Comparison of ENCODE assay signal across 8 mouse cellular contexts in genomic region chr2:6726071-6726470, GRCm38 (mm10).
DNase-seq lines count a peak whose midpoint lies in the region; ATAC-seq and TF ChIP-seq lines count a peak whose summit lies in the region.

No protein-coding gene starts in this region.

- intact Hi-C loops in heart, adult 2 months (cut with DNase I), result no loop called here

- peak in 1 of 2 experiments; percentile 36 for DNase-seq in heart, adult 2 months
- peak; percentile 48 for DNase-seq in retina, postnatal 1 day
- DNase-seq in retina, embryonic 14.5 days (ENCODE audit: low spot score), result no peak
- peak; percentile 60 for DNase-seq in cerebellum, adult 9-10 months
- no peak for DNase-seq in thymus, postnatal 0 days (ENCODE audit: low spot score)
- no peak for DNase-seq in embryonic facial prominence, embryonic 10.5 days (ENCODE audit: low spot score)

- no peaks in the 10 kb centered on the region; the same call in 1 of the 2 replicates for H3K79me2 ChIP-seq in heart, adult 2 months (replicated peaks; ENCODE audit: control insufficient read depth, insufficient read depth, low read length)

- 49% methylated on average over 8 of the region's 8 CpGs for WGBS in heart, adult 2 months
- WGBS in heart, embryonic 11.5 days (ENCODE audit: insufficient replicate concordance), result 68% methylated on average over 8 of the region's 8 CpGs
- 82% methylated on average over 8 of the region's 8 CpGs for WGBS in embryonic facial prominence, embryonic 10.5 days

- TF ChIP-seq EP300 in heart, adult 2 months (IDR thresholded peaks at IDR 0.05; ENCODE audit: insufficient read depth, low read depth, low read length), result 0 out of 2 replicates have a peak, but pooled peaks have one; percentile 38

- peak; percentile 57 for TF ChIP-seq CTCF in heart, adult 2 months (IDR thresholded peaks at IDR 0.05)

- TF ChIP-seq POLR2A in heart, adult 2 months (IDR thresholded peaks at IDR 0.05; ENCODE audit: insufficient read depth, low read depth, low read length), result no peak

- no peak overlapping the region for H3K27ac ChIP-seq in heart, adult 2 months
- no peak overlapping the region for H3K27ac ChIP-seq in heart, embryonic 11.5 days (ENCODE audit: low read depth, low read length)
- H3K27ac ChIP-seq in embryonic facial prominence, embryonic 10.5 days (replicated peaks), result no peak overlapping the region

- peaks cover 6% of the 10 kb centered on the region for H3K4me1 ChIP-seq in heart, adult 2 months (ENCODE audit: control insufficient read depth, insufficient read depth, low read length)
- H3K4me1 ChIP-seq in heart, embryonic 11.5 days (ENCODE audit: control insufficient read depth, insufficient read depth, low read length), result peaks cover 24% of the 10 kb centered on the region
- H3K4me1 ChIP-seq in megakaryocyte, embryonic 14.5 days, result peaks cover 66% of the 10 kb centered on the region
- peaks cover 20% of the 10 kb centered on the region for H3K4me1 ChIP-seq in embryonic facial prominence, embryonic 10.5 days

- ATAC-seq in heart, embryonic 11.5 days (replicated peaks; ENCODE audit: insufficient number of reproducible peaks, low FRiP score, low TSS enrichment), result no peak

- H3K9ac ChIP-seq in heart, adult 2 months (ENCODE audit: low read depth, low read length), result no peak overlapping the region
- H3K9ac ChIP-seq in heart, embryonic 11.5 days (ENCODE audit: low read depth, low read length), result no peak overlapping the region

- H3K4me3 ChIP-seq in heart, adult 2 months, result no peak overlapping the region
- H3K4me3 ChIP-seq in heart, embryonic 11.5 days (ENCODE audit: low read depth, low read length), result no peak overlapping the region
- peak overlapping the region; percentile 16 for H3K4me3 ChIP-seq in megakaryocyte, embryonic 14.5 days (replicated peaks)
- no peak overlapping the region for H3K4me3 ChIP-seq in embryonic facial prominence, embryonic 10.5 days

- H3K4me2 ChIP-seq in heart, embryonic 11.5 days, result no peak overlapping the region

- no peaks in the 10 kb centered on the region for H3K36me3 ChIP-seq in heart, adult 2 months (ENCODE audit: control insufficient read depth, insufficient read depth, low read length)
- no peaks in the 10 kb centered on the region for H3K36me3 ChIP-seq in heart, embryonic 11.5 days (ENCODE audit: control insufficient read depth, insufficient read depth, low read length)
- H3K36me3 ChIP-seq in megakaryocyte, embryonic 14.5 days (replicated peaks; ENCODE audit: low read length), result no peaks in the 10 kb centered on the region
- no peaks in the 10 kb centered on the region for H3K36me3 ChIP-seq in embryonic facial prominence, embryonic 10.5 days (replicated peaks)

- no peaks in the 10 kb centered on the region for H3K9me3 ChIP-seq in heart, embryonic 11.5 days (replicated peaks; ENCODE audit: control insufficient read depth, low read length)
- no peaks in the 10 kb centered on the region for H3K9me3 ChIP-seq in megakaryocyte, embryonic 14.5 days
- H3K9me3 ChIP-seq in embryonic facial prominence, embryonic 10.5 days, result no peaks in the 10 kb centered on the region

- H3K27me3 ChIP-seq in heart, adult 2 months (ENCODE audit: control insufficient read depth, insufficient read depth, low read length), result no peaks in the 10 kb centered on the region
- no peaks in the 10 kb centered on the region for H3K27me3 ChIP-seq in heart, embryonic 11.5 days (ENCODE audit: control insufficient read depth, insufficient read depth, low read length)
- H3K27me3 ChIP-seq in megakaryocyte, embryonic 14.5 days (replicated peaks), result no peaks in the 10 kb centered on the region
- peaks cover 1% of the 10 kb centered on the region; the same call in 1 of the 2 replicates for H3K27me3 ChIP-seq in embryonic facial prominence, embryonic 10.5 days (replicated peaks; ENCODE audit: low read depth, poor library complexity, severe bottlenecking)

Comparison
In these comparisons a context has a peak if more than half of its experiments do, and no peak if none do; other contexts are left out.
1. DNase-seq: peak in retina, postnatal 1 day (single experiment) and cerebellum, adult 9-10 months (single experiment); none in retina, embryonic 14.5 days (single experiment), thymus, postnatal 0 days (single experiment) and embryonic facial prominence, embryonic 10.5 days (single experiment).